Mouse (Mus musculus) CD4-positive, CD25-positive, alpha-beta regulatory T cell (primary cell): ENCODE results near the gene Nudt6. TPM values are rescaled to one million over a fixed set of nuclear protein-coding genes. Genes with fewer than 3 reads are reported as not detected.

Experiments used
- polyA plus RNA-seq: library from polyadenylated mRNA; unstranded; fragments of 100-300 nt; shearing (Covaris generic); gene quantifications from one replicate; pipeline ENCODE4 v1.2.1, GENCODE M21; 2017

Nudt6 gene
- polyA plus RNA-seq = 23.3 TPM

DNA sequence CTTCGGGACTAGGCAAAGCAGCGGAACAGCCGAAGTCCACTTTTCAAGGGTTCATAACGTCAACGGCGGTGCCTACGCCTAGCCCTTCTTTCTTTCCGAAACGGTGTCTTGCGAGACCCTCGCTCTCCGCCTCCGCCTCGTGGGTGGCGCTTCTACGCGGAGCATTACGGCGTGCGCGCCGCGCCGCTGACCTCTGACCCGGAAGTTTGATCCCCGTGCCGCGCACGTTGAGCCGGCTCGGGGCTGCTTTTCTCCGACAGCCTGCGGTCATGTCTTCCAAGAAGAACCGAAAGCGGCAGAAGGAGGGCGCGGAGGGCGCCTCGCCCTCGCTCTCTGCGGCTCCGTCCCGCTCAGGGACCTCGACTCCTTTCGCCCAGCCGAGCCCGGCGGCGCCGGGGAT, at the start of gene Nudt6:
TSS of gene Nudt6 (minus strand) at position 140 of the 400 bp plus-strand sequence.

DNA sequence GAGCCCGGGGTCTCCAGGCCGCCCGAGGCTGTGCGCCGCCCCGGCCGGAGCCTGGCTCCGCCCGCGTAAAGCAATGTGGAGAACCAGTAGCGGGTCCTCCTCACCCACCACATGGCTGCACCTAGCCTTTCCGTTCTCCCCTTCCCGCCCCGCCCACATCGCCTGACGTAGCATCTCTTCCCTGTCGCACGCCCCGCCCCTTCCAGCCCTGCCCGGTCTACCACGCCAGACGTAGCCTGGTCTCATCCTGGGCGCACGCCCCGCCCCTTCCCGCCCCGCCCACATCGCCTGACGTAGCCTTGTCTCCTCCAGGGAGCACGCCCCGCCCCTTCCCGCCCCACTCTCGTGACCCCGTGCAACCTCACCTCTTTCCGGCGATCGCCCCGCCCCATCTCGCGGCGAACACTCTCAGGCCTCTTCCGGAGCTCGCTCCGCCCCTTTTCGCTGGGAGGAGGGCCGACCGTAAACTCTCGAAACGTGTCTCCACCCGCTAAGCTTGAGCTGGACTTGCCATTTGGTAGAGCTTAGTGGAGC, 486 bp downstream of the Nudt6 start, which contains the start of gene Spata5:
TSS of gene Spata5 (plus strand) at position 439 of the 534 bp plus-strand sequence.

Other genes starting within 250 kb of the Nudt6 start
- 0.41 TPM for gene Il21, start 187.6 kb downstream of the Nudt6 start, polyA plus RNA-seq
- 4.7 TPM for gene Bbs12, start 107.7 kb downstream of the Nudt6 start, polyA plus RNA-seq
- 1.3 TPM for gene Cetn4, start 107.5 kb downstream of the Nudt6 start, polyA plus RNA-seq
- 2.9 TPM for gene Fgf2, start 71.9 kb downstream of the Nudt6 start, polyA plus RNA-seq
- 46.4 TPM for gene Spata5, start 315 bp downstream of the Nudt6 start, polyA plus RNA-seq
- gene Spry1, start 219.7 kb upstream of the Nudt6 start, polyA plus RNA-seq = 45.9 TPM